Mouse (Mus musculus) spleen, adult 2 months (tissue): ENCODE results near the gene Anxa6. TPM values are rescaled to one million over a fixed set of nuclear protein-coding genes. Genes with fewer than 3 reads are reported as not detected.

Experiments
- DNase-seq, 2 experiments: peaks; one replicate each; pipeline versions ENCODE4 v3.0.0 to v3.0.0-alpha.2; 2012 to 2021; ENCODE audit warnings: low spot score in 2 of 2, low read depth in 1 of 2
- H3K27ac ChIP-seq: fragments of 200-500 bp; 2 replicates; pipeline ENCODE4 v1.5.1; 2012; ENCODE audit warnings: low read length, inconsistent platforms; ENCODE audit not compliant: insufficient read depth
- H3K27me3 ChIP-seq: fragments of 200-500 bp; 2 replicates; pipeline ENCODE4 v1.6.1; 2012; ENCODE audit warnings: mild to moderate bottlenecking, moderate library complexity, low read length, inconsistent platforms; ENCODE audit not compliant: control insufficient read depth, insufficient read depth
- H3K36me3 ChIP-seq: fragments of 200-500 bp; 2 replicates; pipeline ENCODE4 v1.6.1; 2012; ENCODE audit warnings: mild to moderate bottlenecking, low read length, inconsistent platforms; ENCODE audit not compliant: control insufficient read depth, insufficient read depth
- H3K4me1 ChIP-seq: fragments of 200-500 bp; 2 replicates; pipeline ENCODE4 v1.6.1; 2011; ENCODE audit warnings: inconsistent platforms; ENCODE audit not compliant: control insufficient read depth, insufficient read depth, insufficient read length
- H3K4me3 ChIP-seq: fragments of 200-500 bp; 2 replicates; pipeline ENCODE4 v1.5.1; 2011; ENCODE audit warnings: mild to moderate bottlenecking, inconsistent platforms; ENCODE audit not compliant: insufficient read depth, insufficient read length; ENCODE audit errors: extremely low read depth
- CTCF ChIP-seq: fragments of 200-500 bp; IDR thresholded peaks from 2 replicates; pipeline ENCODE4 v1.5.1; 2011; ENCODE audit warnings: mild to moderate bottlenecking, inconsistent platforms; ENCODE audit not compliant: insufficient read depth, insufficient read length, insufficient replicate concordance; ENCODE audit errors: extremely low read depth
- POLR2A ChIP-seq: fragments of 200-500 bp; IDR thresholded peaks from 2 replicates; pipeline ENCODE4 v1.6.1; 2011; ENCODE audit warnings: low read depth, low read length, inconsistent platforms
- WGBS: fragments of 180-500 bp; shearing (Covaris S2); methylation state at CpG from one replicate; pipeline ENCODE4 v1.1.7; 2018; 5-methylcytosine and 5-hydroxymethylcytosine counted together
- polyA plus RNA-seq: library from polyadenylated mRNA; depleted of rRNA; stranded (reverse); fragments of >200 nt; gene quantifications from 2 replicates; pipeline ENCODE4 v1.2.3, GENCODE M21; 2012

Gene Anxa6
- polyA plus RNA-seq, 1 experiment: 104 TPM

DNA sequence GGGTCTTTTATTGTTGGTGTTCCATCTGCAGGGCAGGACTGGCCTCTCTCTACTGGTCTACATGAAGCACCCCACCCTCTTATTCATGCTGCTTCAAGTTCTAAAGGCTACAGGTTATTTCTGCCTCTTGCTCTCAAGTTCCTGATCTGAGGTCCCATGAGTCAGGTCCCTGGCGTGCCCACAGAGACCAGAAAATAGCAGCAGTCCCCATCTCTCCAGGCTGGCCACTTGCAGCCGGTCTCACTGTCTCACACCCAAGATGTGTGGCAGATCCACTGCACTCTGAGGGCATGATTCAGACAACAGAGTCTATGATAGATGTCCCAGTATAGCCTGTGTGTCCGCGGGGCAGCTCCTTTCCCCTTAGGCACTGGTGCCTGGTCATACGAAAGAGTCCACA lies 27.6 kb upstream of the Anxa6 start:
- no peaks in the 10 kb centered on the region for H3K4me1 ChIP-seq
- 90% methylated on average over 5 of the region's 5 CpGs for WGBS
- no peaks in the 10 kb centered on the region for H3K27me3 ChIP-seq
- H3K4me3 ChIP-seq: no peak overlapping the region
- TF ChIP-seq POLR2A (no peak), CTCF (no peak)
- no peak for DNase-seq
- H3K36me3 ChIP-seq: peaks cover 19% of the 10 kb centered on the region
- no peak overlapping the region for H3K27ac ChIP-seq

DNA sequence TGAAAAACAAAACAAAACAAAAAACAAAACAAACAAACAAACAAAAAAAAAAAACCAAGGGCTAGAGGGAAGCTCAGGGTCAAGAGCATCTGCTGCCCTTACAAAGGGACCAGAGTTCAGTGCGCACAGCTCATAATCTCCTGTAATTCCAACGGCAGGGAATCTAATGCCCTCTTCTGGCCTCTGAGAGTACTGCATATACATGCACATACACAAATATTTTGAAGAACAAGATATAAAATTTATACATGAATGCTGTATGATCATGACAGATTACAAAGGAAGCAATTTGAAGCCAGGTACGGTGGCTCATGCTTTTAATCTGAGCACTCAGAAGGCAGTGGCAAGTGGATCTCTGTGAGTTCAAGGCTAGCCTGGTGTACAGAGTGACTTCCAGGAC lies 24.3 kb upstream of the Anxa6 start:
- Histone ChIP-seq H3K4me3 (no peak overlapping the region), H3K4me1 (no peaks in the 10 kb centered on the region), H3K27me3 (no peaks in the 10 kb centered on the region), H3K27ac (no peak overlapping the region), H3K36me3 (peaks cover 24% of the 10 kb centered on the region)
- WGBS: 85% methylated on average over 3 of the region's 3 CpGs
- TF ChIP-seq POLR2A: no peak
- no peak for TF ChIP-seq CTCF
- no peak for DNase-seq

DNA sequence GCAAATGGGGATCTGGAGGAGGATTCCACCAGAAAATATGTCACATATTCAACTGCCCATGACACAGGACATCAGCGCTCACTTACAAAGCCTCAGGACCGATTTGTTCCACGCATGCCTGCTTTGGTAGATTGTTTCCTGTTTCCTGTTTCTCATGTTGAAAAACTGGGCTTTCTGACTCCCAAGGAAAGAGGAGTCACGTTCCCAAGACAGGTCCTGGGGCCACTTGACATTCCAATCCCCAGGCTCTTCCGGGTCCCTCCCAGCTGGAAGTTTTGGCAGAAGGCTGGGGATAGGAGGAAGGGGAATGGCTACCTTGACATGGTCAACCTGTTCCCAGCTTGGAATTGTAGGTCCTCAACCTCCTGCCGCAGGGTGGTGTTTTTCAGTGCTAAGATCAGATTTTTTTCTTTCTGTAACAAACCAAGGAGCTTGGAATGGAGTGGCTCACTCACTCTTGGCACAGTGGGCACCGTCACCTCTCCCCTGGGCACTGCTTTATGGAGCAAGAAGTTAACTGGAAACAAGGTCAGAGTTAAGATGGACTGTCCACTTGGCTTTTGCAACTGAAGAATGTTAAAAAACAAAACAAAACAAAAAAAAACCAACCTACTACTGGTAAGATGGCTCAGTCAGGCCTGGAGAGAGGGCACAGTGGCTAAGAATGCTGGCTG lies 17.7 kb upstream of the Anxa6 start:
- H3K36me3 ChIP-seq: peaks cover 23% of the 10 kb centered on the region
- 84% methylated on average over 7 of the region's 7 CpGs for WGBS
- no peaks in the 10 kb centered on the region for H3K27me3 ChIP-seq
- TF ChIP-seq CTCF (no peak), POLR2A (no peak)
- H3K27ac ChIP-seq: no peak overlapping the region
- DNase-seq: no peak
- no peaks in the 10 kb centered on the region for H3K4me1 ChIP-seq
- no peak overlapping the region for H3K4me3 ChIP-seq

- Histone ChIP-seq H3K27me3 (no peaks in the 10 kb centered on the region), H3K4me3 (no peak overlapping the region), H3K36me3 (peaks cover 13% of the 10 kb centered on the region), H3K27ac (no peak overlapping the region), H3K4me1 (no peaks in the 10 kb centered on the region)
- WGBS: 41% methylated on average over 5 of the region's 5 CpGs
- peak in 1 of 2 experiments; percentile 73 for DNase-seq
- TF ChIP-seq POLR2A: no peak
- peak; percentile 79 for TF ChIP-seq CTCF
Observed at GRCm38 (mm10) chr11:55046600-55046999, 13.4 kb upstream of the Anxa6 start.

- peaks cover 2% of the 10 kb centered on the region; the same call in 1 of the 2 replicates for H3K4me1 ChIP-seq
- H3K27me3 ChIP-seq: no peaks in the 10 kb centered on the region
- 89% methylated on average over 4 of the region's 4 CpGs for WGBS
- no peak for DNase-seq
- no peak for TF ChIP-seq CTCF
- no peak for TF ChIP-seq POLR2A
- H3K4me3 ChIP-seq: no peak overlapping the region
- no peak overlapping the region for H3K27ac ChIP-seq
- no peaks in the 10 kb centered on the region for H3K36me3 ChIP-seq
Observed at GRCm38 (mm10) chr11:55041348-55041747, 8.1 kb upstream of the Anxa6 start.

DNA sequence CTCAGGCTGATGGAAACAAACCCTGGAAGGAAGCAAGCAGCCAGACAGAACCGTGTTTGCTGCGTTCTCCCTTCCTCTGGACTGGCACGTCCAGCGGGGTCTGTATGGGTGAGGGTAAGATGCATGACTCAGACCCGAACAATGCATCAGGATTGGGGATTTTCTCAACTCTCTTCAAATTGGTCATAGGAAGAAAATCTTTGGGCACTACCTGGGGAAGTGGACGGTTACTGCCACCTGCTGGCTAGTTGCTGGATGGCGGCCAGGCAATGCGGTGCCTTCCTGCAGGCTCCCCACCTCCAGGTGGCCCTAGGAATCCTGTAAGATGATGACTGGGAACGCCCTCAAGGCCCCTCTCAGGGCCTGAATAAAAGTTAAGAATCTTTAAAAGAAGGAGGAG lies 6.3 kb upstream of the Anxa6 start:
- 2% methylated on average over 9 of the region's 9 CpGs for WGBS
- TF ChIP-seq POLR2A (no peak), CTCF (peak; percentile 85)

GRCm38 (mm10) chr11:55036601-55037000 lies 3.4 kb upstream of the Anxa6 start:
- DNase-seq: no peak
- Histone ChIP-seq H3K36me3 (no peaks in the 10 kb centered on the region), H3K27ac (no peak overlapping the region), H3K4me3 (no peak overlapping the region), H3K4me1 (peaks cover 8% of the 10 kb centered on the region), H3K27me3 (no peaks in the 10 kb centered on the region)
- TF ChIP-seq CTCF (no peak), POLR2A (no peak)
- 78% methylated on average over 3 of the region's 3 CpGs for WGBS

More for the DNA sequence above, 6.3 kb upstream of the Anxa6 start:
- Histone ChIP-seq H3K27ac (no peak overlapping the region), H3K4me3 (no peak overlapping the region), H3K36me3 (no peaks in the 10 kb centered on the region), H3K27me3 (no peaks in the 10 kb centered on the region), H3K4me1 (peaks cover 2% of the 10 kb centered on the region; the same call in 1 of the 2 replicates)
- peak; percentile 33 to 81 for DNase-seq
